Comparison of ENCODE assay signal across 19 mouse cellular contexts in genomic region chr17:45087022-45087421, GRCm38 (mm10).
DNase-seq lines count a peak whose midpoint lies in the region; ATAC-seq and TF ChIP-seq lines count a peak whose summit lies in the region.
"Had no signal": no experiment of that assay in that cellular context is flagged by ENCODE, and none has a peak within 500 bp of the region (broad histone marks: within the 10 kb centered on the region; RNA-seq: fewer than 3 reads in every experiment).

No protein-coding gene starts in this region.

- no peaks in the 10 kb centered on the region for H3K9me3 ChIP-seq in limb, embryonic 14.5 days (ENCODE audit: control insufficient read depth, low read length)
- H3K9me3 ChIP-seq in limb, embryonic 10.5 days (replicated peaks), result no peaks in the 10 kb centered on the region
- H3K9me3 ChIP-seq in stomach, embryonic 16.5 days (replicated peaks; ENCODE audit: control insufficient read depth, low read length), result no peaks in the 10 kb centered on the region
- H3K9me3 ChIP-seq: heart, embryonic 13.5 days; hindbrain, embryonic 12.5 days; limb, embryonic 13.5 days; lung, embryonic 15.5 days had no signal

- H3K9ac ChIP-seq in limb, embryonic 14.5 days (ENCODE audit: low read depth, low read length, severe bottlenecking), result no peak overlapping the region
- H3K9ac ChIP-seq in stomach, embryonic 16.5 days (ENCODE audit: low read length), result no peak overlapping the region
- H3K9ac ChIP-seq: heart, embryonic 13.5 days; hindbrain, embryonic 12.5 days; limb, embryonic 13.5 days; lung, embryonic 15.5 days had no signal

- no peak overlapping the region for H3K4me2 ChIP-seq in limb, embryonic 14.5 days (replicated peaks; ENCODE audit: low read depth, low read length, severe bottlenecking)
- H3K4me2 ChIP-seq in stomach, embryonic 16.5 days (ENCODE audit: low read depth, low read length), result no peak overlapping the region
- H3K4me2 ChIP-seq: heart, embryonic 13.5 days; hindbrain, embryonic 12.5 days; limb, embryonic 13.5 days; lung, embryonic 15.5 days; midbrain, embryonic 11.5 days had no signal

- no peak overlapping the region for H3K27ac ChIP-seq in limb, embryonic 14.5 days (replicated peaks; ENCODE audit: low read depth, low read length)
- no peak overlapping the region for H3K27ac ChIP-seq in limb, embryonic 10.5 days
- H3K27ac ChIP-seq in stomach, embryonic 16.5 days (ENCODE audit: low read length), result no peak overlapping the region
- H3K27ac ChIP-seq: heart, embryonic 13.5 days; hindbrain, embryonic 12.5 days; kidney, postnatal 0 days; limb, embryonic 13.5 days; lung, embryonic 15.5 days had no signal

- peaks cover 5% of the 10 kb centered on the region; the same call in 1 of the 2 replicates for H3K4me1 ChIP-seq in limb, embryonic 14.5 days (ENCODE audit: control insufficient read depth, insufficient read depth, low read length)
- H3K4me1 ChIP-seq in limb, embryonic 10.5 days, result peaks cover 13% of the 10 kb centered on the region
- H3K4me1 ChIP-seq in stomach, embryonic 16.5 days (ENCODE audit: control insufficient read depth, insufficient read depth, low read length), result 0 out of 2 replicates have a peak, but pooled peaks cover 4% of the 10 kb centered on the region
- H3K4me1 ChIP-seq: hindbrain, embryonic 12.5 days had no signal

- ATAC-seq in limb, embryonic 14.5 days (ENCODE audit: low FRiP score, low read depth), result no peak
- peak; percentile 78 for ATAC-seq in stomach, embryonic 16.5 days (ENCODE audit: insufficient read depth, low FRiP score)
- ATAC-seq: forebrain, embryonic 16.5 days had no signal

- TF ChIP-seq POLR2A in limb, embryonic 14.5 days (IDR thresholded peaks at IDR 0.05; ENCODE audit: borderline replicate concordance, extremely low read depth, insufficient read depth, insufficient read length), result no peak
- no peak for TF ChIP-seq POLR2A in brain, embryonic 14.5 days (IDR thresholded peaks at IDR 0.05; ENCODE audit: borderline replicate concordance, extremely low read depth, insufficient read depth, insufficient read length, poor library complexity, severe bottlenecking)

- no peak overlapping the region for H3K4me3 ChIP-seq in limb, embryonic 14.5 days (replicated peaks; ENCODE audit: low read length)
- no peak overlapping the region for H3K4me3 ChIP-seq in limb, embryonic 10.5 days
- H3K4me3 ChIP-seq in stomach, embryonic 16.5 days (replicated peaks; ENCODE audit: low read length), result no peak overlapping the region
- H3K4me3 ChIP-seq: heart, embryonic 13.5 days; hindbrain, embryonic 12.5 days; limb, embryonic 13.5 days; lung, embryonic 15.5 days had no signal

- WGBS in limb, embryonic 14.5 days, result 37% methylated on average over 5 of the region's 5 CpGs
- WGBS in limb, embryonic 10.5 days, result 77% methylated on average over 5 of the region's 5 CpGs
- WGBS in stomach, embryonic 16.5 days, result 38% methylated on average over 5 of the region's 5 CpGs

- H3K27me3 ChIP-seq in limb, embryonic 14.5 days (ENCODE audit: control insufficient read depth, insufficient read depth, low read length), result no peaks in the 10 kb centered on the region
- H3K27me3 ChIP-seq in limb, embryonic 10.5 days (ENCODE audit: low read depth, poor library complexity, severe bottlenecking), result peaks cover 20% of the 10 kb centered on the region
- no peaks in the 10 kb centered on the region for H3K27me3 ChIP-seq in stomach, embryonic 16.5 days (ENCODE audit: control insufficient read depth, insufficient read depth, low read length)
- H3K27me3 ChIP-seq: heart, embryonic 13.5 days; hindbrain, embryonic 12.5 days; lung, embryonic 15.5 days had no signal

- no peak for TF ChIP-seq CTCF in brain, embryonic 14.5 days (IDR thresholded peaks at IDR 0.05; ENCODE audit: borderline replicate concordance, extremely low read depth, insufficient read depth, insufficient read length)

- no peaks in the 10 kb centered on the region for H3K36me3 ChIP-seq in limb, embryonic 14.5 days (ENCODE audit: control insufficient read depth, insufficient read depth, low read length)
- no peaks in the 10 kb centered on the region for H3K36me3 ChIP-seq in limb, embryonic 10.5 days
- H3K36me3 ChIP-seq in stomach, embryonic 16.5 days (ENCODE audit: control insufficient read depth, insufficient read depth, low read length), result no peaks in the 10 kb centered on the region
- H3K36me3 ChIP-seq: heart, embryonic 13.5 days; hindbrain, embryonic 12.5 days; limb, embryonic 13.5 days; lung, embryonic 15.5 days had no signal

- DNase-seq in limb, embryonic 14.5 days (ENCODE audit: low spot score), result peak; percentile 60
- DNase-seq in limb, embryonic 10.5 days (ENCODE audit: low spot score), result no peak
- peak; percentile 65 for DNase-seq in brain, embryonic 14.5 days (ENCODE audit: low read depth)
- DNase-seq in kidney, adult 8-10 months, result peak; percentile 30 to 72
- no peak for DNase-seq in thymus, postnatal 4 days
- no peak for DNase-seq in embryo, embryonic 10.5 days (ENCODE audit: low spot score)
- DNase-seq: cerebellum, adult 11 months; embryo, embryonic 11 days; gastrocnemius, postnatal 10 days; layer of hippocampus, postnatal 36 days; thymus, adult 18-20 months had no signal

Comparison
In these comparisons a context has a peak if more than half of its experiments do, and no peak if none do; other contexts are left out.
1. DNase-seq: peak in limb, embryonic 14.5 days (single experiment), brain, embryonic 14.5 days (single experiment) and kidney, adult 8-10 months (2 of 2); none in limb, embryonic 10.5 days (single experiment), thymus, postnatal 4 days (single experiment) and embryo, embryonic 10.5 days (single experiment).